Mouse (Mus musculus) intestine, embryonic 16.5 days (tissue): ENCODE data around the gene Mgrn1. TPM values are rescaled to one million over a fixed set of nuclear protein-coding genes. Genes with fewer than 3 reads are reported as not detected.

Experiments
- ATAC-seq: fragments of 200-750 bp; cut with Nextera tagmentation; 2 replicates; pipeline ENCODE4 v1.8.0; 2017; ENCODE audit warnings: moderate TSS enrichment, moderate library complexity
- H3K27ac ChIP-seq: fragments of 300-500 bp; sonication (generic); 2 replicates; pipeline ENCODE4 v1.5.1; 2014; ENCODE audit warnings: mild to moderate bottlenecking, low read length
- H3K27me3 ChIP-seq: fragments of 300-500 bp; sonication (generic); replicated peaks from 2 replicates; pipeline ENCODE4 v1.6.1; 2014; ENCODE audit warnings: low read length, control low read depth, mixed read lengths; ENCODE audit not compliant: control insufficient read depth, insufficient read depth
- H3K36me3 ChIP-seq: fragments of 300-500 bp; sonication (generic); 2 replicates; pipeline ENCODE4 v1.6.1; 2014; ENCODE audit warnings: low read length, control low read depth; ENCODE audit not compliant: control insufficient read depth, insufficient read depth
- H3K4me1 ChIP-seq: fragments of 300-500 bp; sonication (generic); 2 replicates; pipeline ENCODE4 v1.6.1; 2014; ENCODE audit warnings: low read length, control low read depth, mixed read lengths; ENCODE audit not compliant: control insufficient read depth, insufficient read depth
- H3K4me2 ChIP-seq: fragments of 300-500 bp; sonication (generic); 2 replicates; pipeline ENCODE4 v1.6.1; 2014; ENCODE audit warnings: low read depth, low read length, control low read depth
- H3K4me3 ChIP-seq: fragments of 300-500 bp; sonication (generic); 2 replicates; pipeline ENCODE4 v1.5.1; 2014; ENCODE audit warnings: mild to moderate bottlenecking, low read length
- H3K9ac ChIP-seq: fragments of 300-500 bp; sonication (generic); 2 replicates; pipeline ENCODE4 v1.6.1; 2014; ENCODE audit warnings: low read depth, low read length
- H3K9me3 ChIP-seq: fragments of 300-500 bp; sonication (generic); 2 replicates; pipeline ENCODE4 v1.6.1; 2016; ENCODE audit warnings: low read length, control low read depth; ENCODE audit not compliant: control insufficient read depth
- WGBS: fragments of 180-500 bp; shearing (Covaris S2); extraction: QIAGEN DNeasy Blood & Tissue Kit; methylation state at CpG from one replicate; pipeline ENCODE4 v1.1.7; 2014; 5-methylcytosine and 5-hydroxymethylcytosine counted together
- polyA plus RNA-seq: library from polyadenylated mRNA; unstranded; fragments of >200 nt; fragmentation: Nextera tagmentation; extraction: Ambion mirVana; gene quantifications from 2 replicates; pipeline ENCODE4 v1.2.1, GENCODE M21; 2015

The Mgrn1 gene
- polyA plus RNA-seq, 1 experiment from 2014 or later: 82.7 TPM

- under 1% methylated on average over 74 of the region's 76 CpGs for WGBS
These were observed 78.0 kb downstream of the Mgrn1 start, which contains the start of gene Anks3 for GRCm38 (mm10) chr16:4963797-4964709. Gene Anks3, minus strand, starts transcription at chr16:4964205.

GRCm38 (mm10) chr16:4964731-4965391 is 78.8 kb downstream of the Mgrn1 start:
- Histone ChIP-seq H3K27me3 (no peaks in the 10 kb centered on the region), H3K9me3 (no peaks in the 10 kb centered on the region), H3K4me2 (peak overlapping the region; percentile 89), H3K36me3 (no peaks in the 10 kb centered on the region), H3K4me3 (peak overlapping the region; percentile 94), H3K27ac (peak overlapping the region; percentile 70), H3K4me1 (peaks cover 16% of the 10 kb centered on the region), H3K9ac (peak overlapping the region; percentile 91)
- ATAC-seq: peak; percentile 13
- WGBS: 22% methylated on average over 13 of the region's 13 CpGs

More at GRCm38 (mm10) chr16:4963797-4964709, 78.0 kb downstream of the Mgrn1 start, which contains the start of gene Anks3:
- ATAC-seq: peak; percentile 99
- Histone ChIP-seq H3K27me3 (no peaks in the 10 kb centered on the region), H3K4me1 (peaks cover 16% of the 10 kb centered on the region), H3K4me3 (peak within 1 kb of the TSS; percentile 94), H3K9ac (peak within 1 kb of the TSS; percentile 91), H3K9me3 (no peaks in the 10 kb centered on the region), H3K27ac (peak within 1 kb of the TSS; percentile 70), H3K36me3 (no peaks in the 10 kb centered on the region), H3K4me2 (peak within 1 kb of the TSS; percentile 89)

GRCm38 (mm10) chr16:4965392-4966129 is 79.5 kb downstream of the Mgrn1 start:
- Histone ChIP-seq H3K4me2 (no peak overlapping the region), H3K9ac (no peak overlapping the region), H3K27me3 (no peaks in the 10 kb centered on the region), H3K4me1 (peaks cover 16% of the 10 kb centered on the region), H3K27ac (no peak overlapping the region), H3K4me3 (no peak overlapping the region), H3K9me3 (no peaks in the 10 kb centered on the region), H3K36me3 (no peaks in the 10 kb centered on the region)
- ATAC-seq: no peak
- 88% methylated on average over 8 of the region's 8 CpGs for WGBS

- no peak overlapping the region for H3K4me2 ChIP-seq
- 80% methylated on average over 3 of the region's 3 CpGs for WGBS
- no peak overlapping the region for H3K4me3 ChIP-seq
- no peak overlapping the region for H3K27ac ChIP-seq
- no peaks in the 10 kb centered on the region for H3K36me3 ChIP-seq
- no peaks in the 10 kb centered on the region for H3K27me3 ChIP-seq
- no peak for ATAC-seq
- no peaks in the 10 kb centered on the region for H3K9me3 ChIP-seq
- peaks cover 4% of the 10 kb centered on the region for H3K4me1 ChIP-seq
- no peak overlapping the region for H3K9ac ChIP-seq
These were observed 82.4 kb downstream of the Mgrn1 start for GRCm38 (mm10) chr16:4968426-4968825.

GRCm38 (mm10) chr16:4969055-4969843 is 83.2 kb downstream of the Mgrn1 start:
- ATAC-seq: no peak
- Histone ChIP-seq H3K4me1 (peaks cover 3% of the 10 kb centered on the region; the same call in 1 of the 2 replicates), H3K9ac (0 out of 2 replicates have a peak overlapping the region, but pooled peaks have one; percentile 17), H3K9me3 (no peaks in the 10 kb centered on the region), H3K4me2 (no peak overlapping the region), H3K27ac (no peak overlapping the region), H3K27me3 (no peaks in the 10 kb centered on the region), H3K4me3 (no peak overlapping the region), H3K36me3 (no peaks in the 10 kb centered on the region)
- WGBS: 82% methylated on average over 5 of the region's 5 CpGs

GRCm38 (mm10) chr16:4971626-4972025 is 85.6 kb downstream of the Mgrn1 start:
- no peak overlapping the region for H3K4me2 ChIP-seq
- H3K9ac ChIP-seq: no peak overlapping the region
- H3K4me1 ChIP-seq: no peaks in the 10 kb centered on the region; the same call in 1 of the 2 replicates
- H3K9me3 ChIP-seq: no peaks in the 10 kb centered on the region
- H3K27ac ChIP-seq: no peak overlapping the region
- 66% methylated on average over 4 of the region's 4 CpGs for WGBS
- H3K36me3 ChIP-seq: no peaks in the 10 kb centered on the region
- H3K4me3 ChIP-seq: no peak overlapping the region
- no peak for ATAC-seq
- H3K27me3 ChIP-seq: no peaks in the 10 kb centered on the region

- no peaks in the 10 kb centered on the region for H3K36me3 ChIP-seq
- 87% methylated on average over 5 of the region's 5 CpGs for WGBS
- H3K4me2 ChIP-seq: no peak overlapping the region
- ATAC-seq: no peak
- no peaks in the 10 kb centered on the region for H3K27me3 ChIP-seq
- H3K27ac ChIP-seq: no peak overlapping the region
- H3K9me3 ChIP-seq: no peaks in the 10 kb centered on the region
- no peak overlapping the region for H3K4me3 ChIP-seq
- no peaks in the 10 kb centered on the region; the same call in 1 of the 2 replicates for H3K4me1 ChIP-seq
- H3K9ac ChIP-seq: no peak overlapping the region
These were observed 88.5 kb downstream of the Mgrn1 start for GRCm38 (mm10) chr16:4974521-4974920.

GRCm38 (mm10) chr16:4976180-4976579 is 90.1 kb downstream of the Mgrn1 start:
- Histone ChIP-seq H3K4me1 (no peaks in the 10 kb centered on the region; the same call in 1 of the 2 replicates), H3K4me3 (no peak overlapping the region), H3K36me3 (no peaks in the 10 kb centered on the region), H3K9ac (no peak overlapping the region), H3K4me2 (no peak overlapping the region), H3K9me3 (no peaks in the 10 kb centered on the region), H3K27ac (no peak overlapping the region), H3K27me3 (no peaks in the 10 kb centered on the region)
- no peak for ATAC-seq
- 67% methylated on average over 2 of the region's 2 CpGs for WGBS
